Mouse (Mus musculus) retina, postnatal 7 days (tissue): ENCODE measurements around the gene 1700025G04Rik.

Experiments
- DNase-seq: peaks from one replicate; pipeline ENCODE4 v3.0.0-alpha.2; 2012; ENCODE audit warnings: low read depth, low spot score

Gene 1700025G04Rik

DNA sequence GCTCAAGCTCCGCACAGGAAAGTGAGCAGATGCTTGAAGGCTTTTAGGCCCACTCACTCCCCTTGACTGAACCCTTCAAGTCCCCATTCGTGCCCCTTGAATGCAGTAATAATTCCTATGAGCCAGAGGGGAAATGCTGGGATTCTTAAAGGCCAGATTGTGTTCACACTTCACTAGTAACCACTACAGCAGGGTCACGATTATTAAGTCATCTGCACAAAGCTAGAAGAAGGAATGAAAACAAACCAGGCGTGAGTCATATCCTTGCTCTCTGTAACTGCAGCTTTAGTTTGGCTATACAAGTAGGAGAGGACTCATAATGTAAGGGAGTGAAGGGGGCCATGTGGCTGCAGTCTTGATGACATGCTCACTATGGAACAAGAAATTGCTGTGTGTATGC is 182.9 kb downstream of the 1700025G04Rik start:
- DNase-seq: no peak

DNA sequence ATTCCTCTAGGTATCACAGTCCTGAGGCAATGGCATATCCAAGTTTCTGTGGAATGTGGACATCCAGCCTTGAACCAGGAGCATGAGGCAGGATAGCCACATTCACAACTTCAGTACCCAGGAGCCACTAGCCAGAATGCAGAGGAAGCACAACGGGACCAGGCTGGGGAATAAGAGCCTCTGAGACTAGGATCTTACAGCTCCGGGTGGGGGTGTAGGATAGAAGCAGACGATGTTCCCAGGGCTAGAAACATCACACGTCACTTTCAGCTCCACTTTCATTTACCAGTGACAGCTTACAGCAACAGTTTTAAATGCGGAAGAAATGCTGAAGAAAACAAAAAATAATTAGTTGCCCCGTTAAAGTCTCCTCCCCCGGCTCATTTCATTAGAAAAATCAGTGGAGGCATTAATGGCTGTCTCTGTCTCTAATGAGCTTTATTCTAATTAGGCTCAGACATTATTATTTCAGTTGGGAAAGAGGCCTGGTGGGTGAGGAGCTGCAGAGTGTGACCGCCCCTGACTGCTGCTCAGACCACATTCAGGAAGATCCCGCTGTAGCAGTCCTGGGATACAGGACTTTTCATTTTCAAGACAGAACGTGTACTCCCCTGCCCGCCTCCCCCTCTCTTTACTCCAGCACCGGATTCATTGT is 189.1 kb downstream of the 1700025G04Rik start:
- DNase-seq: no peak

DNA sequence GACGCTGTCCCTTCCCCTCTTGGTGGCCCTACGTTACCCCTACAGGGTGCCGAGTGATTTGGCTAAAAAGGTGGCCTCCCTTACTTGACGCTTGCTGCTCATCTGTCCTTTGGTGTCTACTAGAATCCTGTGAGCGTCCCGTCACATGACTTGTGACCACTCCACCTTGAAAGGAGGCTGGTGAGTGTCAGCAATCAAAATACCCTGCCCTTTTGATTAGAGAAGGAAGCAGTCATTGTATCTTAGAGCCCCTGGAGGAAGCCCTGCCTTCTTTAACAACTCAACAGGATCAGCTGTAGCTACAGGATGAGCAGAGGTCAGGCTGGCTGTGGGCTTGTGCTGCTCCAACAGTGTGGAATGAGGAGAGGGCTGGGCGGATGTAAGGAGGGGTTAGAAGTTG is 190.0 kb downstream of the 1700025G04Rik start:
- no peak for DNase-seq

DNA sequence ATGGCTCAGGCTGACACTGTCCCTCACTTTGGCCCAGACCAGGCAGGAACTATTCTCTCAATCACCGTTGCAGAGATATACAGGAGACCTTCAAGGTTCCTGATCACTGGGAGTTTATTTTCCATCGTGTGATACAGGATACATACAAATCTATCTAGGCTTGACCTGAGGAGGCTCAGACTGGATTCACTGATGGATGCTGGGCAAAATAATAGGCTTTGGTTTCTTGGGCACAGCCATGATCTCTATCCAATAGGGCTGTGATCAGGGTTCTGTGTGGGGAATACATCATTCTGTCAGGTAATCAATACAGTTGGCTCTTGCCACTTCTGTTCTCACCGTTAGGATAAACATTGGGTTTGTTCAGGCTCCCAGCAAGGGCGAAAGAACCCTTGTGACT is 194.5 kb downstream of the 1700025G04Rik start:
- no peak for DNase-seq

DNA sequence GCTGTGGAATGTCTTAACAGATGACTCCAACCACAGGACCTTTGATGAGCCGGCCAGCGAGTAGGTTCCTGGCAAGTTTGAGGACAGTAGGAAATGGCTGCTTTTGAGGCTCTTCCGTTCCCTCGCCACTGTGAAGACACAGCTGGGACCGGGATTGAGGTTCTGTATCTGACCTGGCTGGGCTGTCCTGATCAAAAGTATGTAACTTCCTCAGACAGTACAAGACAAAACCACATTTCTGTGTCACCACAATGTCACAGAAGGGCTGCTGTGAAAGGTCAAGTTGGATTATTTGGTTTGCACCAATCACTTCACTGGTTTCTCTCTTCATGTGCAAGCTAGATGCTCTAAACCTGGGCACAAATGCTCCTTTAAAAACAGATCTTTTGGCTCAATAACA is 195.9 kb downstream of the 1700025G04Rik start:
- no peak for DNase-seq

DNA sequence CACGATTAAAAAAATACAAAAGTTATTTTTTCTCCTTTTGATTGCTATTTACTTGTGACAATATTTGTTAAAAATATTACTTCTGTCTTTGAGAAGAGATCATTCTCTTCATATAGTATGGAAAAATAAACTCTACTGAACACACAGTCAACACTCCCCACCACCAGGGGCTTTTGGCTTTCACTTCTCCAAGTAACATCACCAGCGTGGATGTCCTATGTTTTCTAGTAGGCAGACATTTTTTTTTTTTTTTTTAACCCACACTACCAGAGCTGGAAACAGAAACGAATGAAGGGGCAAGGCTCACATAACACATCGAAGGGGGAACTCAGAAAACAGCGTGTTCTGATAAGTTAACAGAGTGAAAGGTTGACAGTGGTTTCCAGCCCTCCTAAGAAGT is 197.9 kb downstream of the 1700025G04Rik start:
- DNase-seq: no peak

DNA sequence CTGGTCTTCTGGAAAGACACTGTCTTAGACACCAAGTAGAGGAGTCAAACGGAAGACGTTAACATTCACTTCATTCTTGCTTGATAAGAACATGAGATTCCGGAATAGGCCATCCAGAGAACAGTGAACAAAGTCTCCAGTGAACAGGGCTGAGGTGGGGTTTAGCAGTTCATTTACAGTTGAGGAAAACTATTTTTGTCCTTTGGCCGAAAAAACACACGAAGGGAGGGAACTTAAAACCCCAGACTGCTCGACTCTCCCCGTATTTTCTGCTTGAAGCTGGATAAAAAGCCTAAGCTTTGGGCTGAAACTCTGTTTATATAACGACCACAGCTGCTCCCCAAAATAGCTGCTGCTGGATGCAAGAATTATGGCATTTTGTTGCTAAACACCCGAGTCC is 198.7 kb downstream of the 1700025G04Rik start:
- no peak for DNase-seq

DNA sequence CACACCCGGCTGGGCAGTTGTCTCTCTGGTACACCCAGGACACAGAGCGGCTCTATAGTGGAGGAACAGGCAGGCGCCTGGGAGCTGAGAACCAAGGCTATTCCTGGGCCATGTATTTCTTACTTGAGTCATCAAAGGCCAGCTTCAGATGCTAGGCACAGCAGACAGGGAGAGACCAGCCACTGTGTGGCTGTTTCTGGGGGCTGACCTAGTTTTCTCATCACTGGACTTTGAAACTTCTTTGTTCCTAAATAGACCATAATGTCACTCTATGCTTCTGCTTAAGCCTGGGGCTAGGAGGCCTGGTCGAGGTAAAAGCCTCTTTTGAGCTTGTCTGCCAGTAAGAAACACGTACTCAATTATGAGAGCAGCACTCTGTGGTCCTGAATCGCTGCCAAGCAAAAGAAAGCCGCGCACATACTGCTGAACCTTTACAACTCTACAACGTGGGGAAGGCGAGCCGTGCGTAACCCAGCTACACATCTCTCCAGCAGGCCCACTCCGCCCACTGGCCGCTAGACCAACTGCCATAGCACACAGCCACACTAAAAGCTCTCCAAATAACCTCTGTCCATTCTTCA is 199.8 kb downstream of the 1700025G04Rik start:
- DNase-seq: no peak

DNA sequence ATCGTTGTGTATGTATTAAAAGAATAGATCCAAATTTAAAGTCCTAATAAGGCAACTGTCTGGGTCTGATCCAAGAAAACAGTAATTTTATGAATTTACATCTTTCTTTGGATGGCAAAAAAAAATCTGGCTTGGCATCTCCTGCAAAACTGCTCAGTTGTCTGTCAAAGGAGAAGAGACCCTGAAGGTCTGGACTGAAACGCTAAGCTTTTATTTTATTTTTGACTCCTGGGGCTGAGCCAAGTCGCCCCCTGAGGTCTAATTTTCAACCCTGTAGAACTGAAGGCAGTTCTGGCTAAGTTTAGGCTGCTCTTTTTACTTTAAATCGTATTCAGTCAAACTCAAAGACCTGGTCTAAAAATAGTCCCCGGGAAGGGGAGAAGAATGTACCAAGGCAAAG is 202.3 kb downstream of the 1700025G04Rik start:
- DNase-seq: no peak

DNA sequence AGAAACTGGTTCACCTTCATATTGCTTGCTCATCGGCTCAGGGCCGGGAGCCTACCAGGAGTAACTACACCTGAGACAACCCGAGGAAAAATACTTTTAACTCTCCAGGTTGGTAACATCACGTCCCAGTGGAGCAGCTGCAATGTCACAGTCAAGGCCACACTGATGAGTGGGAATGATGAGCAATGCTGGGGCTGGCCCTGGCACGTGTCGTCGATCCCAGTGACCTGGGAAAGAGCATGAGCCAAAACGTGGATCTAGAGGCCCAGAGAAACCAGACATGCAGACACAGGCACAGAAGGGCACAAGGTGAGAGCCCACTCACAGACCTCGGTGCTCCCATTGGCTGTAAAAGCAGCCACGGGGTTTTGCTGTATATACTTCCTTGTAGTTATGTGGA is 202.8 kb downstream of the 1700025G04Rik start:
- no peak for DNase-seq

DNA sequence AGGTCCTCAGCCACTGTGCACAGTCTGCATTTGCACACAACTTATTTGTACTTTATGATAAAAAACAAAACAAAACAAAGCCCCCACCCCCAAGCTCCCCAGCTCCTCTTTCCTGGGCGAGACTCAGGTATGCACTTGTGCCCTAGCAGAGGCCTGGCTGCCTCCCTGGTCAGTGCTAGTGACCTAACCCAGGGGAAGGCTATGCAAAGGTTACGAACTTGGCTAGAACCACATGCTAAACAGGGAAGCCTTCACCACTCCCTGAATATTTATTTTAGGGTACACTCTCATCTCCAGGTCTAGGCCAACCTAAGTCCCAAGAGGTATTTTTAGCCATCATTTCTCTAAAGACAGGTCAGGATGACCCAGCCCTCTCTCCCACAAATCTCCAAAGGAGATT is 203.8 kb downstream of the 1700025G04Rik start:
- DNase-seq: no peak

DNA sequence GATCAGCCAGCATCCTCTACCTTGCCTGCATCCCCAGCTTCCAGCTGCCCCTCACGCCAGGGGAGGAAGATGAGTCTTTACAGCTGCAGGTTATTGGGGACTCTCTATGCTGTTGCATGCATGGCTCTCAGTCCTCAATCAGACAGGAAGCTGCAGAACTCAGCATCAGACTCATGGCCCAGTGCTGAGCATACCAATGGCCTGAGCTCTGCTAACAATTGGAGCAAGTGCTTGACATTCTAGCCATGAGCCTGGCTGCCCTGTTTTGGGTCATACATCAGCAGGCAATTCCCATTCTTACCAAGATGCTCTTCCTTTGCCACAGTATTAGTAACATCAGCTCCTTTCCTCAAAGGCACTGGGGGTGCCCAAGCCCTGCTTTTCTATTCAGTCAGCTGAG is 208.7 kb downstream of the 1700025G04Rik start:
- DNase-seq: no peak

DNA sequence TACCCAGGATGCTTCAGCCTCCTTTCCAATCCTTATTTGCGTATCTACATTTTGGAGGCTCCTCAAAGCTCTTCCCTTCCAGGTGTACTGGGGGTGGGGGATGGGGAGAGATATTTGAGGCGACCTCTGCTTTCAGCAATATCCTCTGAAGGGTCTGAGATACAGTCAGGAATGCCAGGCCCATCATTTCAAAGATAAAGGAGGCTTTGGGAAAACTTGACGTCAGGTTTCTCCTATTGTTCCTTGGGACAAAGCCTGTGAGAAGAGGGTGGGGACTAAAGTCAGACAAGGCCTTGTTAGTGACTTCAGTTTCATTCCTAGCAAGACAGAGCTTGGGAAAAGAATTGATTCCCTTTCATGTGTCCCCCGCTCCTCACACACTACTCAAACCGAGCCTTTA is 209.2 kb downstream of the 1700025G04Rik start:
- DNase-seq: no peak

DNA sequence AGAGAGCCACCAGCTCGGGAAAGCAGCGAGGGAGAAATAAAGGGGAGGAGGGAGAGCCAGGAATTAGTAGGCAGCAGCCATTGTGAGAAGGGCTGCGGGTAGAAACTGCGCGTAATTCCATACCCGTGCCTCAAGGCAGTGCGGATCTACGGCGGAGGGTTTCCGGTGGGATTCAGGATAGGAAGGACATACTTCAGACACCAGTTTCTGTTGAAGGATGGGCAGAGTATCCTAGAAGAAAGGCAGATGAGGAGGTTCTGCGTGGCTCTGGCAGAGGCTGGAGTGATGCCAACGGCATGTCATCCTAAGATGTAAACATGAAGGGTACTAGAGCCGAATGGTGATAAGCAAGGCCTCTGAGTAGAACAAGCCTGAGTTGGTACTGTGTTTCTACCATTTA is 210.0 kb downstream of the 1700025G04Rik start:
- DNase-seq: no peak

DNA sequence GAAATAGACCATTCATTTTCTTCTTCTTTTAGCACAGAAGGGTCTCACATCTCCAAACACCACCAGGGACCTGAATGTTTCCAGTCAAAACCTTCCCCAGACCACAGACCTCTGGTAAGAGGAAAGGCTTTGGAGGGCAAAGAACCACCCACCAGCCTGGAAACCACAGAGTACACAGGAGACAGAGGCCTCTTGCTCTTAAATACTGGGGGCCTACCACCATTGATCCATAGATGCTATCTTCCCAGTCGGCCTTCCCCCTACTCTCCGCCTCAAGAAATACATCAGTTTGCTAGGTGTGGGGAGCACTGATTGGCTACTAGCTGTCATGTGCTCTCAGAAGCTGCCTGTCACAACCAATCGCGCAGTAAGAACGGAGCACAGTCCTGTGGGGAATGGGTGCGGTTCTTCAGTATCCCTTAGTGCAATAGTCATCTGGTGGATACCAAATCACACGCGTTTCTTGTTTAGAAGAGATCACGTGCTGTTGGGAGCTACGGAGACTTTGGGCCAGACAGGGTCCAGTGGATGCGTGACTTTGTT is 210.5 kb downstream of the 1700025G04Rik start:
- DNase-seq: no peak

DNA sequence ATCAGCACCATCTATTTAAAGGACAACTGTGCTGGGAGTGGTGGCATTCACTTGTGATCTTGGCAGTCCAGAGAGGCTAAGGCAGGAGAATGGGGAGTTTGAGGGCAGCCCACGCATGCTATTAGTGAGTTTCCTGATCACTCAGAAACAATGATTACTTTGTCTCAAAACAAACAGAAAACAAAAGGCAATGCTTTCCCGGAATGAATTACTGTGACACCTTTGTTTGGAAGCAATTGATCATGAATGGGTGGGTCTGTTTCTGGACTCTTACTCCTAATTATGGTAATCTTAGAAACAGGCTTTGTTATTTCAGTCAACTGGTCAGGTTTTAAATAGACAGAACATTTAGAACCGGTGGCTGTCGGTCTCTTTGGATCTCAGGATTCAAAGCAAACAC is 211.5 kb downstream of the 1700025G04Rik start:
- no peak for DNase-seq

DNA sequence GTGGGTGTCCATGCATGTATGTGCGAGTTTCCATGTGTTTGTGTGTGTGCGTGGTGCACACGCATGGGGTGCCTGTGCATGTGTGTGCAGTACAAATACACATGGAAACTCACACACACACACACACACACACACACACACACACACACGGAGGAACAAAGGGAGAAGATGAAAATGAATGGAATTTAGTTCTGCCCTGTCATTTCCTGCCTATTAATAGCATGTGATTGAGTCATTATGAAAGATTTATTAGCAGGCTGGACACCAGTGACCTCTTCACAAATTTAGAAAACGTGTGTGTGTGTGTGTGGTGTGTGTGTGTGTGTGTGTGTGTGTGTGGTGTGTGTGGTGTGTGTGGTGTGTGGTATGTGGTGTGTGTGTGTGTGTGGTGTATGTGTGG is 217.0 kb downstream of the 1700025G04Rik start:
- no peak for DNase-seq

DNA sequence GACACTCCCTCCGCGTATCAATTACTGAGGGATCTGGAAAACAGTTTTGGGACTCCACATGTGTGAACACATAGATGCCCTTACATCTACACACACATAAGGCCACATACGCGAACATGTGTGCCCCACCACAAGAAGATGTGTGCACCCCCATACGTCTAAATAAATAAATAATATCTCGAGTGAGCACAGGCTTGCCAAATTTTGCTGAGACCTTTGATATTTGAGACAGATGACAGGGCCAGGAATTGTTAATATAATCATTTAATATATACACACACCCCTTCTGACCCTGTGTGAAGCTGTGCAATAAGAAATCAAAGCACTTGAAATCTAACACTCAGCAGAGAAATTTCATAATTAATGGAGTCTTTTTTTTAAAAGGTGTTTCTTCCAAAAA is 225.6 kb downstream of the 1700025G04Rik start:
- no peak for DNase-seq

DNA sequence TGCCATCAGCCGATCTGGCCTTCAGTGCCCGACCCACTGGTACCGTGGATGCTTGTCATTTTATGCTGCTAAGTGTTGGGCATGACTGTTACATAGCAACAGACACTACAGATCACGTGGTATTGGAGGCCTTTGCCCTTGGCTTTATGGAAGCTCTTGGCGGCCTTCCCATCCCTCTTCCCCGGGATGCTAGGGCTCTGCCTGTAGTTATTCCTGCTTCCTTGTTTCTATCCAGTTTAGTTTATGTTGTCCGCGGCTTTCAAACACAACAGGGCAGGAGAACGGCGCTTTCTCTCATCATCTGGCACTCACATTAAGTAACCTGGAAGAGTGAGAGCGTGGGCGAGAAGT is 226.2 kb downstream of the 1700025G04Rik start:
- DNase-seq: no peak

DNA sequence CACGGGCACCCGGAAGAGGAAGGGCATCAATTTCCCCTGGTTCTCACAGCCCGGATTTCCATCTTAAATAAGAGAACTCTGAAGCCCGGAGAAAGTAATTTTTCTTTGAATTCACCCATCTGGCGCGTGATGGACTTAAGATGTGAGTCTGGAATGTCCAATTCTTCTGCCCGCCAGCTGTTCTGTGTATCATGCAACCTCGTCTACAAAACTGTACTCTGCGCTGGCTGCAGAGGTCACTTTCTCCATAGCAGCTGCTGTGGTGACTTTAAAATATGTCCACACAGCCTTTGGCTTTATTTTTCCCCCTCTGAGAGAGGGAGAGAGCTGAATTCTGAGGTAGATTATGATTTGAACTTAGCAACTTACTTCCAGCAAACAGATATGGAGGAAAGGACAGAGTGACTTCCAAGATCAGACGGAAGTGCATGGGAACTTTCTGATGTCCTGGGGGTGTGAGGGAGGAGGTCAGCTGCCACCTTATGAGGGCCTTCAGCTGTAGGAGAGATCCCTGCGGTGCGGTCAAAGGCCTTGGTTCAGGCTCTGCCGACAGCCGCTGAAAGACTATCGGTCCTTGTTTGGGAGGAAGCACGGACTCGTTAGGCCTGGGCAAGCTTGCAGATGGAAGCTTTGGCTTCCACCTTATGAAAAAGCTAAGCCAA is 226.7 kb downstream of the 1700025G04Rik start:
- DNase-seq: no peak

DNA sequence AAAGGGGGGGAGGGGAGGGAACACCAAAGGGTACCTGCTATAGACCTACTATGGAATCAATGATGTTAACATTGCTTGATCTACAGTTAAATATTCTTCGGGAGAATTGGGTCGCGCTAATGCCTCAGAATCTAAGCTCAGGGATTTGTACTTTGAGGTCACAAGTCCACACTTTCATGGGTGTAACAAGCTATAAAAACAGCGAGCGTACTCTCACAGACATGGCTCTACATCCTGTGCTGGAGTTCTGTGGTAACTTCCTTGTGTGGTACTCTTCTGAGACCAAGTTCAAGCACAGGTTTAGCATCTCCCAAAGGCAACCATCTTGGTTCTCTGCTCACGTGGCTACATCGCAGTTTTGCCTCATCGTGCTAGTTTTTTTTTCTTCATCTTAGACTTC is 227.8 kb downstream of the 1700025G04Rik start:
- no peak for DNase-seq

DNA sequence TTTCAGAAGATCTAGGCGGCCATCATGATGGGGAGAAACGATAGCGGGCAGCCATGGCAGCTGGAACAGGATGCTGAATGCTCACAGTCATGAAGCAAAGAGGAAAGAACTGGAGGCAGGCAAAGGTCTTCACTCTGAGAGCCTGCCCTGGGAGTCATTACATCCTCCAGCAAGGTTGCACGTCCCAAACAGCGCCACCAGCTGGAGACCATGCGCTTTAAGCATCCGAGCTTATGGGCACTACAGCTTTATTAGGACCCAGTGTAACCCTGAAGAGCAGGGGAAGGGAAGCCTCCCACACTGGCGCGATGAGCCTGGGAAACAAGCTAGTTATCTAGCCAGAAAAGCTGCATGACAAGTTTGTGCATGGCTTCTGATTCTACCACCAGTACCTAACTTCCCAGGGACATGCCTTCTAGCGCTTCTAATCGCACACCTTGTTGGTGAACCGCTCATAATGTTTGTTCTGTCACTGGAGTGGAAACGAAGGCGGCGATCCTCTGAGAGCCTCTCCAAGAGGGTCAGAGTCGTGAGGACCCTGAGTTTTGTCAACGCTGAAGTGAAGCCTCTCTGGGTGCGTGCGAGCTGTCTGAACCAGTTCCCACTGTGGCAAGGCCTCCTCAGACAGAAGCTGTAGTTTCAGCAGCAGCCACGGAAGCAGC is 228.5 kb downstream of the 1700025G04Rik start:
- no peak for DNase-seq

DNA sequence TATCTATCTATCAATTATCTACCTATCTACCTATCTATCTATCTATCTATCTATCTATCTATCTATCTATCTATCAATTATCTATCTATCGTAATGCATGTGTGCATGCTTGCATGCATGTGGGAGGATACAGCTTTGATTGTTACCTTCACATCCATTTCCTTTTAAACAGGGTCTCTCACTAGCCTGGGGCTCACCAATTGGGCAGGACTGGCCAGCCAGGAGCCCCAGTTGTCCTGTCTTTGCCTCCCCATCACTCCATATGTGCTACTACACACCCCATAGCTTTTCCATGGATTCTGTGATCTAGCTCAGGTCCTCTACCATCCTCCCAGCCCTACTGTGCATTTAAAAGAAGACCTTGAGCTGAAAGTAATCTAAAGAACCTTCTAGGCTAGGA is 231.5 kb downstream of the 1700025G04Rik start:
- no peak for DNase-seq
